Mouse (Mus musculus) kidney, adult 18-20 months (tissue): ENCODE measurements around the gene Sult1b1.
"Not testable (repeated sequence)": the region's sequence is repeated elsewhere in the genome, so short reads cannot be mapped to it uniquely, and the experiment has no call there.

Source experiments
- DNase-seq: peaks from one replicate; pipeline ENCODE4 v3.0.0; 2021

Gene Sult1b1

DNA sequence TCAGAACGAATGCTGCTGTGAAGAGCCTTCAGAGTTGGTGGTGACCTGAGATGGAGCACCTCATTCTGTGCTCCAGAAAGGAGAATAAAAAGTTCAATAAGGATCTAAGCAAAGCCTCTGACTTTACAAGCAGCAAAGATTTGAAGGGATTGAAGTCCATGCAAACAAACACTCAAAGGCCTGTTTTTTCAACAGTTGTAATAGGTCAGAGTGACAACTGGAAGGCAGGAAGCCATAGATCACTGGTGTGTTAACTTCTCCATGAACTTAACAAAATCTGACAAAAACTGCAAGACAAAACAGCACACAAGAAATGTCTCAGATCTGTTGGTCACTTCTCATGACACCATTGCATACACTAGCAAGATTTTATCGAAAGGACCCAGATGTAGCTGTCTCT is at the start of gene Sult1b1:
TSS of gene Sult1b1 (minus strand) at position 85 of the 400 bp plus-strand sequence.
- no peak for DNase-seq

- DNase-seq, result no peak
These were observed 42.4 kb upstream of the Sult1b1 start for GRCm38 (mm10) chr5:87580389-87580788.

DNA sequence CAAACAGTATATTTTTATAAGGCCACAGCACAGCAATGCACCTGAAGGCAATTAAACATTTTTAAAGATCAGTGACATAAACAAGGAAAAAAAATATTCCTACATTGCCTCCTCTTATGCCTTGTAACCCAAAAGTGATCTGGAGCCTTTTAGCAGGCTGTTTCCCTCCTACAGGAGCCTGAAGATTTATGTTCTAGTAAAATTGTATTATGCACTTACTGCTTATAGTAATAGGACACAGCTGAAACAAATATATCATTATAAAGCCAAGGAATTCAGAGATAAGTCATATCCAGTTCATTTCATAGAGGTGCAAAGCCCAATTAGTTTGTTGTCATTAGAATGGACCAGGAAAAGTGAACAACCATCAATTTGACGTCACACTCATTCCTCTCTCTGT is 36.2 kb upstream of the Sult1b1 start:
- DNase-seq, result no peak

DNA sequence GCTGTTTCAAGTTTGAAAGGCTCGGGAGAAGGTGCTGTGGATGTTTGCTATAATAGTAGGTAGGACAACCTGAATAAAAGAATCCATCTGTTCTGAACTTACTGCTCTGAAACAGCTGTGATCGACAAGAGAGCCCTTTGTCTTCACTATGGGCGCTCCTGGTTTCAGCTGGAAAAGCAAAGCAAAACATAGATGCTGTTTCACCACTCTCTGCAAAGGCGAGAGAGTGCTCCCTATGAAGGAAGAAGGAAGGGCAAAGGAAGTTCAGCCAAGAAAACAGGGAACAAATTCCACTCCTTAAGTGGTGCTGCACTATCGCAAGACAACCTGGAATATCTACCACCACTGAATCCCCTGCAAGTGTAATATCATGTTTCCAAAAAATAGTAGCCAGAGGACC is 35.5 kb upstream of the Sult1b1 start:
- peak; percentile 42 for DNase-seq

DNA sequence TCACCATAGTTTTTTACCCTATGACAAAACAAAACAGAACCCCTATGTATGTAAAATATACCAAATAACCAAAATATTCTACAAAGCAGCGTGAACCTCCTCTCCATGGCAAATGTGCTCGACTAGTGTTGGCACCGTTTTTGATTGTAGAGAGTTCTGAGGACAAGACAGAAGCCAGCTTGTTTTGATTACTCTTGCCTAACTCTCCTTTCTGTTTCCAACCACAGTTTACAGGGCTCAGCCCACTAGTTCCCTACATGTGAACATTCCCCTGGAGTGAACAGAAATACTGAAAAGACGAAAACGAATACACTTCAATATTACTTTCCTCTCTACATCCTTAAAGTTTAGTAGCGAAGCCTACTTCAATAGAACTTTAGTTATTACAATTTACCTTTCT is 34.8 kb upstream of the Sult1b1 start:
- no peak for DNase-seq

GRCm38 (mm10) chr5:87568845-87569244 is 30.9 kb upstream of the Sult1b1 start, which contains the start of gene Sult1d1:
Gene Sult1d1 (minus strand): TSS chr5:87569027.
- peak; percentile 35 for DNase-seq

DNA sequence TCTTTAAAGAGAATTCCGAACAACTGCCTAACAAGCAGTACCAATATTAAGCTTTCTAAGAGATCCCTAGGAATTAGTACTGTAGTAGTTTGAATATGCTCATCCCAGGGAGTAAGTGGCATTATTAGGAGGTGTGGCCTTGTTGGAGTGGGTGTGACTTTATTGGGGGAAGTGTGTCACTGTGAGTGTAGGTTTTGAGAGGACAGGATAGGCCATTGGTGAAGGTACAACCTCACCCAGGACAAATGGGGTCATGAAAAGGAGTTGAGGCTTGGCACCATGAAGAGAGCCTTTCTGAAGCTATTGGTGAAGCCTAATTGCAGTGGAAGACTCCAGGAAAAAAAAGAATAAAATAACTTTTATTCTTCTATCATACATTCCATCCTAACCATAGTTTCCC is 29.3 kb upstream of the Sult1b1 start:
- DNase-seq, result peak; percentile 58

GRCm38 (mm10) chr5:87562966-87563365 is 25.0 kb upstream of the Sult1b1 start:
- DNase-seq, result no peak

GRCm38 (mm10) chr5:87562526-87562925 is 24.5 kb upstream of the Sult1b1 start:
- DNase-seq, result no peak

DNA sequence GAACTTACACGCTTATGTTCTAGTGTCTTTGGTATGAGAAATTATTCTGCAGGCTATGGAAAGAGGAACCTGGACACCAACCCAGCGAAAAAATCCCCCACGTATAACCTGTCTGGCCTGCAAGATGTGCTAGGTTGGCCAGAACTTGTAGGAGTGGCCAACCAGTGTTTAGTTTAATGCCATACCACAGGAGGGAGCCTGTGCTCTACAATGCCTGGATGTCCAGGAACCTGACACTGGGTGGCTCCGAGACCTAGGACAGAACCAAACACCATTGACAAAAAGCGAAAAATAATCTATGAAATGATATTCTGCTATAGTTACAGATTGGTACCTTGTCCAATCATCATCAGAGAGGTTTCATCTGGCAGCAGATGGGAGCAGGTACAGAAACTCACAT is 22.1 kb upstream of the Sult1b1 start:
- DNase-seq, result peak; percentile 39

- DNase-seq, result no peak
These were observed 12.9 kb upstream of the Sult1b1 start for GRCm38 (mm10) chr5:87550935-87551334.

GRCm38 (mm10) chr5:87535994-87536644 is 1.9 kb downstream of the Sult1b1 start:
- peak; percentile 72 for DNase-seq

DNA sequence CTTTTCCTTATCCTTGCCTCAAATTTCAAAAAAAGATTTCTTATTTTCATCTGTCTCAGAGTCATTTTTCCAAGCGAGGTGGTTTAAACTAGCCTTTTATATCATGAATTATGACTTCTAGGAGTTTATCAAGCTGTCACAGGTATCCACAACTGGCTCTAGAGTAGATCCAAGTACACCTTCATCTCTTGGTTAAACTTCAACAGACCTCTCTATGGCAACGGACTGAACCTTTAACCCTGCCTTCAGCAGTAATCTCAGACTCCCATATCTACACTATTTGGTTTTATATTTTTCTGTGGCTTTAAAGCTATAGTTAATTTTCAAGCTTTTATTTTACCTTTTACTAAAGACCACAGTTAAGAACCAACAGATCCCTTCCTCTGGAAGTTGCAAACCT is 5.7 kb downstream of the Sult1b1 start:
- no peak for DNase-seq

- DNase-seq, result not testable (repeated sequence)
These were observed 14.4 kb downstream of the Sult1b1 start for GRCm38 (mm10) chr5:87523561-87523960.

DNA sequence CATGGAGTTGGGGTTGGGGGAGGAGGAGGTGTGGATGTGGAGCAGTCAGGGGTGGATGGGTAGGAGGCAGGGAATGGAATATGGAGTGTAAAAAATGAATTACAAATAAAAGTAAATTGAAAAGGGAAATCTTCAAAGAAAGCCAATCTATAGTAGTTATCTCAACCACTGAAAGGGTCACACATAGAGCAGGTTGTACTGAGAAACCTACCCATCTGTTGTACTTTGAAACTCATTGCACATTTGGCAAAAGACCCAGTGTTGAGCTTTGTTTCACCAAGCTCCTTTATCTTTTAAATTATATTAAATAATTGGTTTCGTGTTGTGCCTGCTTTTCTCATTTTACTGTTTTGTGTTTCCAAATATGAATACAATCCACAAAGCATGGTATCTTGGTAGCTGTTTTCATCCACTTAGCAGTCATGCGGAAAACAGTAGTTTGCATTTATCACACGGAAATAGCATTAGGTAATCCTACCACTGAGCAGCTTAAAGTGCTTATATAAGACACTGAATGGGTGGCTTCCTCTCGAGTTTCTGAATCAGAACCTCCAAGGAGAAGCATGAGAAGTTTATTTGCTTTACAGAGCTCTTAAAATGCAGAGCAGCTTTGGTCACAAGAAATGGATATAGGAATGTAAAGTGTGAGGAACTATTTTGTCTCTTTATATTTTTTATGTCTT is 32.1 kb downstream of the Sult1b1 start:
- DNase-seq, result no peak

DNA sequence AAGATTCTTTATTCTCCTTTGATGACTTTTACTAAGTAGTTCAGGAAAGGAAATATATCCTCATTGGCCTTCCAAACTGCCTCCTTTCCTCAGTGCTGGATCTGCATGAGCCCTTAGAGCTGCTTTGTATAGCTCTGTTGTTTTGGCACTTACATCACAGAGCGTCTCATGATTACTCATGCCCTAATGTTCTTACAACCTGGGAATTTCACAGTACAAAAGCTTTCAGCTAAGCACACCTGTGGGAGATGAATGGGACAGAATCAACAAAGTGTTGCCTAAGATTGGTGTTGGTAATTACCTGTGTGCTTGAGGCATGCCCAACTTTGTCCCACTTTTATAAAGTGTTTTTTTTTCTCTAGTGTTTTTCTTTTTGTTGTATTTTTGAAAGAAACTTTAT is 35.3 kb downstream of the Sult1b1 start:
- no peak for DNase-seq

DNA sequence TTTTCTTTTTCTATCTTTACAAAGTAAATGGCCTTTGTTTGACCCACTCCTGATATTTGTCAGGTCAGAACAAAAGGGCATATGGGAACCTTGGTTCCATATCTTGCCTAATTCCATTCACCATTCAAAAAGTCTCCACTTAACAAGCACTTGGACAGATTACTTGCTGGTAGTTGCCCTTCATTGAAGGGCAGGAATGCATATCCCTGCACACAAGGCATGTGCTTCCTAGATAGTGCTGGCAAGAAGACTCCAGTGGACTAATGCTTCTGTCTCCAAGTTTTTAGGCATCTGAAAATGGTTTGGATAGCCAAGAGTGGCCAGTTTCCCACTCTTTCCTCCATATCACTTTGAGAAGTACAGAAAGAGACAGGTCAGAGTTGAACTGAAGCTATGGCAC is 38.7 kb downstream of the Sult1b1 start:
- DNase-seq, result no peak

GRCm38 (mm10) chr5:87498936-87499335 is 39.1 kb downstream of the Sult1b1 start:
- DNase-seq, result peak; percentile 35

DNA sequence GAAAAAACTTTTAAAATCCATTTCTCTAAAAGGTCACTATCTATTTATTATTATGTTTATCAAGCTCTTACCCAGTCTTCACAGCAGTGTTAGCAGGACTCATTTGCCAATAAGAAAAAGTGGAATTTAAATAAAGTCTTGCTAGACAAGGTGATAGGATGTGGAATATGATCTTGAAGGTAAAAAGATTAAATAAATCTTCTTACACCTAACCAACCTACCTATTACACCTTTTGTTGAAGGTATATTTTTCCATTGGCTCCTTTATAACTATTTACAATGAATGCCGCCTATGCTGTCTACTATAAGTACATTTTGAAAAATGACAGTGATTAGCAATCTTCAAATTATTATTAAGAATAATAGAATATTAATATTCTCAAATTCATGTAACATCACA is 47.2 kb downstream of the Sult1b1 start, which contains the start of gene Ugt2a1:
TSS of gene Ugt2a1 (minus strand) at position 101 of the 400 bp plus-strand sequence.
- no peak for DNase-seq

GRCm38 (mm10) chr5:87486706-87487105 is 51.3 kb downstream of the Sult1b1 start, which contains the start of gene Gm43638:
Gene Gm43638 (minus strand): TSS chr5:87486806.
- DNase-seq, result not testable (repeated sequence)

DNA sequence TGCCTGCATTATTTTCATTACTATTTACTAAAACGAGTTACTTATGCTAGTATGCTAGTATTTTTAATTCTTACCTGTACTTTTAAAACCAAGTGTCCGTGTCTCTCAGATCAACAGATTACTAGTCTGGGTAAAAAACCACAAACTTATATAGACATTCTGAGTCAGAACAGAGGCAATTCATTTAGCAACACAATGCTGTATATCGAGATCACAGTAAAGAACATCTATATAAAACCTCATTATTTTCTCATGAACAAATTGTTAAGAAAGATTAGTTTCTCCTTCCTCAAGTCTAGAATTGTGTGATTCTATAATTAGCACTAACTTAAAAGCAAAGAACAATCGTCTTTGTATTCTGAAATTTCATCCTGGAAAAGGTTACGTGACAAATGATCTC is 55.8 kb downstream of the Sult1b1 start, which contains the start of gene Ugt2a2:
TSS of gene Ugt2a2 (minus strand) at position 101 of the 400 bp plus-strand sequence.
- DNase-seq, result no peak
